Mouse (Mus musculus) thymus, adult 2 months (tissue): ENCODE measurements around the gene Ube2d3.

Experiments
- CTCF ChIP-seq: fragments of 200-500 bp; IDR thresholded peaks from 2 replicates; pipeline ENCODE4 v1.5.1; 2012; ENCODE audit warnings: mild to moderate bottlenecking, control low read depth, low read length, moderate library complexity, borderline replicate concordance; ENCODE audit not compliant: control insufficient read depth, poor library complexity, insufficient read depth; ENCODE audit errors: extremely low read depth
- POLR2A ChIP-seq: fragments of 200-500 bp; IDR thresholded peaks from 2 replicates; pipeline ENCODE4 v1.6.1; 2012; ENCODE audit warnings: mild to moderate bottlenecking, low read length, control low read depth, moderate library complexity; ENCODE audit not compliant: control insufficient read depth, poor library complexity, insufficient read depth; ENCODE audit errors: extremely low read depth

GRCm38 (mm10) chr3:135468402-135468801, 30.5 kb downstream of the Ube2d3 start:
- TF ChIP-seq POLR2A, result no peak
- no peak for TF ChIP-seq CTCF
